Mouse (Mus musculus): Measurements from ENCODE around the gene Igsf9.
A peak's percentile ranks its signal among the peaks of the same experiment; 100 is the strongest.

The Igsf9 gene

GRCm38 (mm10) chr1:172496030-172496429 is 14.4 kb downstream of the Igsf9 start:
- no peak for DNase-seq (ENCODE audit: low spot score)

DNA sequence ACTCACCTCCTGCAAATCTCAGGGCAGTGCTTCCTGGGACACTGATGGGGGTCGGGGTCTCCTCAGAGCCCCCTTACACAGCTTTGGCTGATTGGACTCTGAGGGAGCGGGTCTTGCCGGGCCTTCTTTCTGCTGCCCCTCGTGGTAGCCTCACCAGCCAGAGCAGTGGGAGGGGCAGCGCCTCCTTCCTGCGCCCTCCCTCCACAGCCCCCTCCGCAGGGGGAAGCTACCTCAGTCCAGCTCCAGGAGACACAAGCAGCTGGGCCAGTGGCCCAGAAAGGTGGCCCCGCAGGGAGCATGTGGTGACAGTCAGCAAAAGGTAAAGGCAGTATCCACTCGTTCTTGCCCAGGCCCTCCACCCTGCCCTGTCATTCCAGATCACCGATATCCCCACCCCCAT is 15.8 kb downstream of the Igsf9 start:
- DNase-seq (ENCODE audit: low spot score), result no peak

GRCm38 (mm10) chr1:172499765-172500441 is 18.3 kb downstream of the Igsf9 start, which contains the start of gene Tagln2:
TSS of gene Tagln2 (plus strand) at chr1:172500047.
- peak; percentile 91 for DNase-seq (ENCODE audit: low spot score)

DNA sequence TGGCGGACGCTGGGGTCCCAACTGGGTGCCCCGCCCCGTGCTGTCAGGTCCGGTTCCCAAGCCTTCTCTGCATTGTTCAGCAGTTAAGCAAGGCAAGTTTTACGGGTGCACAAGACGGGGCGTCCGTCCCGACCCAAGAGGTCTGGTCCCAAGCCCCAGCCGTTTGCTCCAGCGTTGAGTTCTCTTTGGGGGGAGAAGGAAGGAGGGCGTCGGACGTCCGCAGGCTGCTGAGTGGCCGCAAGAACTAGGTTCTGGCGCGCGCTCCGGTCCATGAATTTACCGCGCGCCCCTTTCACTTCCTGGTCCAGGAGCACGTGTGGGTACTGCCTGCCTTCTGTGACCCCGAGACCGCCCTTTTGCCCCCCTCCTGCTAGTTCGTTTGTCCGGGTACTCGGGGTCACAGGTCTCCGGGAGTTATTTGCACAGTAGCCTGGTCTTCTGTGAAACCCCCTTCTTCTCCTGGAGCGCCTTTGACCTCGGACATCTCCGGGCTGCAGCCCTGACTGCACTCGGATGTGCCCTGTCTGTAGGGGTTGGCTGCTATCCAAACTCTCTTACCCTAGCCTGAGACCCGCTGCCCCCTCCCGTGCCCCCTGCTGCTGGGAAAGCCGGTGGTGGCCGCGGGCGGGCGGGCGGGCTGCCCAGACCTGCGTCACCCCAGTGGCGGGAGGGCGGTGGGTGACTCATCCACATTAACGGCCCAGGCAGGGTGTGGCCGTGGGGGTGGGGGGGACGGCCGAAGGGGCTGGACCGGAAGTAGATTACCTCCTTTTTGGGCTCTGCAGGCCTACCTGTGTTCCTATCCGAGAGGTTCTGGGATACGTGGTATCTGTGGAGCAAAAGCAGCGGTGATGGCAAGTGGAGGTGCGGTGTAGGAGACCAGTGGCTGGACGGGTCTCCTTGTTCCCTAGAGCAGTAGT is 19.1 kb downstream of the Igsf9 start:
- peak; percentile 83 for DNase-seq (ENCODE audit: low spot score)

GRCm38 (mm10) chr1:172501371-172502144 is 20.0 kb downstream of the Igsf9 start:
- DNase-seq (ENCODE audit: low spot score), result peak; percentile 73

GRCm38 (mm10) chr1:172502145-172503110 is 20.8 kb downstream of the Igsf9 start:
- peak; percentile 45 for DNase-seq (ENCODE audit: low spot score)

GRCm38 (mm10) chr1:172503111-172503997 is 21.8 kb downstream of the Igsf9 start:
- peak; percentile 68 for DNase-seq (ENCODE audit: low spot score)

GRCm38 (mm10) chr1:172504756-172505155 is 23.2 kb downstream of the Igsf9 start:
- no peak for DNase-seq (ENCODE audit: low spot score)

GRCm38 (mm10) chr1:172507001-172507400 is 25.4 kb downstream of the Igsf9 start:
- DNase-seq (ENCODE audit: low spot score), result no peak

- no peak for DNase-seq (ENCODE audit: low spot score)
Measured at GRCm38 (mm10) chr1:172507701-172508100, 26.1 kb downstream of the Igsf9 start.

DNA sequence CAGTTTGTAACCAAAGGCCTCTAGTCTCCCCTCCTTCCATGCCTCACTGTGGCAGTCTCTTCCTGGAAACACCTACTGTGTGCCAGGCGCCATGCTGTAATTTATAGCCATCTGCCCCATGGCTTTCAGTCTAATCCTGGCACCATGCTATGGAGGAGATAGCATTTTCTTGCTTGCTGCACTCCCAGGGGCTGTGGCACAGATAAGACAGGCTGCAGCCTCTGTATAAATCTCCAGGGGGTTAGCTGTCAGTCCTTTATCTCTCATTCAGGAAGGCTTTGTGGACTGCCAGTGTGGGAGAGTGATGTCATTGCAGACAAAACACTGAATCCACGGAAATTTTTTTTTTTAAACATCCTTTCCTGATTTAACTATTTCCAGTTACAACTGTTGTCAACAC is 26.6 kb downstream of the Igsf9 start:
- no peak for DNase-seq (ENCODE audit: low spot score)

DNA sequence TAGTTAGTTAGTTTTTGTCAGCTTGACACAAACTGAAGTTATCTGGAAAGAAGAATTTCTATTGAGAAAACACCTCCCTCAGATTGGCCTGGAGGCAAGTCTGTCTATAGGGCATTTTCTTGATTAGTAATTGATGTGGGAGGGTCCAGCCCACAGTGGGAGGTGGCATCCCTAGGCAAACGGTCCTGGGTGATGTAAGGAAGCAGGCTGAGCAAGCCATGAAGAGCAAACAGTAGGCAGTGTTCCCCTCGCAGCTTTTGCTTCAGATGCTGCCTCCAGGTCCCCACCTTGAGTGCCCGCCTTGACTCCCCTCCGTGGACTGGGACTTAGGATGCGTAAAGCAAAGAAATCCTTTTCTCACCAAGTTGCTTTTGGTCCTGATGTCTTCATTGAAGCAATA is 27.6 kb downstream of the Igsf9 start:
- no peak for DNase-seq (ENCODE audit: low spot score)

GRCm38 (mm10) chr1:172509983-172510382 is 28.4 kb downstream of the Igsf9 start:
- no peak for DNase-seq (ENCODE audit: low spot score)

- DNase-seq (ENCODE audit: low spot score), result no peak
Measured at GRCm38 (mm10) chr1:172510421-172510972, 28.9 kb downstream of the Igsf9 start.

GRCm38 (mm10) chr1:172512962-172513361 is 31.4 kb downstream of the Igsf9 start:
- DNase-seq (ENCODE audit: low spot score), result no peak

GRCm38 (mm10) chr1:172513525-172514212 is 32.1 kb downstream of the Igsf9 start:
- DNase-seq (ENCODE audit: low spot score), result no peak

DNA sequence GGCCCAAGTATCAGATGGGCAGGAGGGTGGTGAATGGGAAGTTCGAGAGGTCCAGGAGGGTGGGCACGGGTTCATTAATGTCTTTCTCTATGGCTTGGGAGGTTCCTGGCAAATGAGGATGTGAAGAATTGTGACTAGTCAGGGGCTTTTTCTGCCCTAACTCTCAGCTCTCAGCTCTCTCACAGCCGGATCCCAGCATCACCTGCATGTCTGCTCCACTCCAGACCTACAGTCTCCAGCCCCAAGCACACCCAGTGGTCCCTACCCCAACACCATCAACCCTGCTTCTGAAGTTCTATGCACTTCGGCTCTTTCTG is 32.6 kb downstream of the Igsf9 start:
- no peak for DNase-seq (ENCODE audit: low spot score)

DNA sequence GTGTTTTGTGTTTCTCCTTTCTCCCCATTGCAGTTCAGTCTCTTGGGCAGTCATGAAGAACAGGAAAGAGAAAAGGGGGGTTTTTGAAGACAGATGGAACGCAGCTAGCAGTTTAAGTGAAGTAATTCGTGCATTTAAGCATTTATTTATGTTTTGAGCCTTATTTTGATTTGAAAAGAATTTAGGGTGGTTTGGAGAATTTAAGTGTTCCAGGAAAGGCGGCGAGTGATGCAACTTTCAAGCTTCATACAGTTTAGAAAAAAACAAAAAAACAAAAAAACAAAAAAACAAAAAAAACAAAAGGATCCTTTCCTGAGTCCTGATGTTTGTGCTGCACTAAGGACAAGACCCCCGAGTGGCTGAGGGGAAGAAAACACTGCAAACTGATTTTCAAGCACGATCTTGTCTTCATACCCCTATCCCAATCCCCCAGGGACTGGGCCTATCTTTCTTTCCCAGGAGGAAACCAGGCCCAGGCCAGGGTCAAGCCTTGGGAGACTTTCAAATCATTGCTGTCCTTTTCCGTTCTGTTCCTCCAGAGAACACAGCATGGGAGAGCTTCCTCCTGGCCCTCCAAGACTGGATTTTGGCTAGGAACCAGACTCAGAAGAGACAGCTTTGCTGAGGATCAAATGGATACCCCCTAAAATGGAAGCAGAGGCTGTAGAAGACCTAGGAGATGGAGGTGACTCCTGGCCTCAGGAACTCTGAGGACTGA is 33.1 kb downstream of the Igsf9 start:
- no peak for DNase-seq (ENCODE audit: low spot score)

DNA sequence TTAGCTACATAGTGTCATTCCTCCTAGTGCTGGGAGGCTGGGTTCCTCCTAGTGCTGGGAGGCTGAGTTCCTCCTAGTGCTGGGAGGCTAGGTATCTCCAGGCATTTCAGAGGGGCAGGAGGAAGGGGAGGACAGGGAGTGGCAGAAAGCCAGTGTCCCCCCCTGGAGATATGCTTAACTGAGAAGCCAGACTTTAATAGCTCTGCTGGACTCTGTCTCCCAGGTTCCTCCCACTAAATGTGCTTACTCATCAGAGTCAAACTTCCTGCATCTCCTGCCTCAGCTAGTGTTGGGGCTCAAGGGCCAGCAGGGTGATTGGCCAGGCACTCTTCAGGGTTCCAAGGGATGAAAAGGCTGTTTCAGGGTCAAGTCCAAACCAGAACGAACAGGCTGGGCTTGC is 33.8 kb downstream of the Igsf9 start:
- no peak for DNase-seq (ENCODE audit: low spot score)
